Mouse (Mus musculus) myocyte (in vitro differentiated cells): Measurements from ENCODE around the gene Ubc.

Experiments
- E2F4 ChIP-seq: IDR thresholded peaks from one replicate; pipeline ENCODE4 v1.6.1; 2011; ENCODE audit warnings: mild to moderate bottlenecking, control low read depth, moderate library complexity; ENCODE audit not compliant: insufficient read depth
- MAX ChIP-seq: IDR thresholded peaks from one replicate; pipeline ENCODE4 v1.6.1; 2011; ENCODE audit warnings: low read depth, mild to moderate bottlenecking, control low read depth
- POLR2A ChIP-seq: IDR thresholded peaks from one replicate; pipeline ENCODE4 v1.6.1; 2011; ENCODE audit warnings: low read depth, mild to moderate bottlenecking, control low read depth, moderate library complexity; ENCODE audit not compliant: insufficient read length
- REST ChIP-seq: IDR thresholded peaks from one replicate; pipeline ENCODE4 v1.6.1; 2011; ENCODE audit warnings: mild to moderate bottlenecking, control low read depth, moderate library complexity; ENCODE audit not compliant: insufficient read depth, insufficient read length
- TCF12 ChIP-seq: IDR thresholded peaks from one replicate; pipeline ENCODE4 v1.6.1; 2011; ENCODE audit warnings: mild to moderate bottlenecking, control low read depth; ENCODE audit not compliant: poor library complexity, insufficient read depth, severe bottlenecking
- USF1 ChIP-seq: IDR thresholded peaks from one replicate; pipeline ENCODE4 v1.6.1; 2011; ENCODE audit warnings: low read depth, mild to moderate bottlenecking, control low read depth, moderate library complexity

DNA sequence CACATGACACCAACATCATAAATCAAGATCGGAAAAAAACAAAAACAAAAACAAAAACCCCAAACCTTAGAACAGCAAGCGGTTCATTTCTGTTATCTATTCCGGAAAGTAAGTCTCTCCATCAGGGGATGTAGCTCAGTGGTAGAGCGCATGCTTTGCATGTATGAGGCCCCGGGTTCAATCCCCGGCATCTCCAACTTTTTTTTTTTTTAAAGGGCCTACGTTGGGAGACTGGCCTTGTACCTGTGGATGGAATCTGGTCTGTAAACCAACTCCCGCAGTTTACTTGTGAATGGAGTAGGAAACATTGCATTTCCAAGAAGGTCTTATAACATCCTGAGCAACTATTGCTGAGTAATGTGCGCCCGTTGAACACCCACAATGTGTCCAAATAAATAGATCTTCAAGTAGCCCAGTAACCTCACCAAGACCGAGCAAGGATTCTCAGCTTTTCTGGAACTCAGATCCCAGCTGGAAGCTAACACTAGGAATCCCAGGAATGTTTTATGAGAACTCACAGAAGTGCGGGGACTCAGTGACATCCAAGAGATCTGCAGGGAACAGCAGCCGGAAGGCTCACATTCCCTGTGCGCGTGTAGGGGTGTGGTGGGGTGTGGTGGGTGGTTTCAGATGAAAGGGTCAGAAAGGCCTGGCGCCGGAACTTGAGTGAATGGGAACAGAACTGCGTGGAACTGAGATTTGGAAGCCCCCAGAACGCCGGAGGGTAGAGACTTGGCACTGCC lies 19.5 kb upstream of the Ubc start:
- TF ChIP-seq POLR2A (no peak), REST (no peak), MAX (no peak), USF1 (no peak), E2F4 (no peak), TCF12 (no peak)
